Mouse (Mus musculus) midbrain, postnatal 0 days (tissue): Measurements from ENCODE around the gene Mfap5. TPM values are rescaled to one million over a fixed set of nuclear protein-coding genes. Genes with fewer than 3 reads are reported as not detected.
A peak's percentile ranks its signal among the peaks of the same experiment; 100 is the strongest.
"Not testable (repeated sequence)": the region's sequence is repeated elsewhere in the genome, so short reads cannot be mapped to it uniquely, and the experiment has no call there.

Experiments used
- ATAC-seq: fragments of 200-750 bp; cut with Nextera tagmentation; 2 replicates; pipeline ENCODE4 v1.8.0; 2017; ENCODE audit warnings: moderate number of reproducible peaks, mild to moderate bottlenecking, moderate TSS enrichment, moderate library complexity; ENCODE audit not compliant: low FRiP score
- DNase-seq: peaks from one replicate; pipeline ENCODE4 v3.0.0-alpha.2; 2015; ENCODE audit warnings: low spot score
- H3K27ac ChIP-seq: fragments of 300-500 bp; sonication (generic); 2 replicates; pipeline ENCODE4 v1.5.1; 2014; ENCODE audit warnings: low read depth, mild to moderate bottlenecking, low read length, mixed read lengths
- H3K27me3 ChIP-seq: fragments of 300-500 bp; sonication (generic); 2 replicates; pipeline ENCODE4 v1.6.1; 2014; ENCODE audit warnings: low read length, control low read depth, mixed read lengths; ENCODE audit not compliant: insufficient read depth
- H3K36me3 ChIP-seq: fragments of 300-500 bp; sonication (generic); 2 replicates; pipeline ENCODE4 v1.6.1; 2014; ENCODE audit warnings: low read length, control low read depth, mixed read lengths; ENCODE audit not compliant: insufficient read depth
- H3K4me1 ChIP-seq: fragments of 300-500 bp; sonication (generic); 2 replicates; pipeline ENCODE4 v1.6.1; 2014; ENCODE audit warnings: mild to moderate bottlenecking, control low read depth, antibody characterized with exemption, low read length, mixed read lengths; ENCODE audit not compliant: insufficient read depth
- H3K4me2 ChIP-seq: fragments of 300-500 bp; sonication (generic); 2 replicates; pipeline ENCODE4 v1.6.1; 2014; ENCODE audit warnings: low read depth, mild to moderate bottlenecking, low read length, mixed read lengths; ENCODE audit not compliant: poor library complexity, severe bottlenecking
- H3K4me3 ChIP-seq: fragments of 300-500 bp; sonication (generic); 2 replicates; pipeline ENCODE4 v1.5.1; 2014; ENCODE audit warnings: low read depth, mild to moderate bottlenecking, low read length, moderate library complexity
- H3K9ac ChIP-seq: fragments of 300-500 bp; sonication (generic); replicated peaks from 2 replicates; pipeline ENCODE4 v1.6.1; 2014; ENCODE audit warnings: mild to moderate bottlenecking, low read length, moderate library complexity, mixed read lengths; ENCODE audit not compliant: poor library complexity, severe bottlenecking
- H3K9me3 ChIP-seq: fragments of 300-500 bp; sonication (generic); 2 replicates; pipeline ENCODE4 v1.6.1; 2016; ENCODE audit warnings: low read length, control low read depth
- CTCF ChIP-seq: IDR thresholded peaks from 2 replicates; pipeline ENCODE4 v1.5.1; 2016; ENCODE audit warnings: antibody characterized with exemption, mild to moderate bottlenecking
- WGBS: fragments of 180-500 bp; shearing (Covaris S2); extraction: QIAGEN DNeasy Blood & Tissue Kit; methylation state at CpG from one replicate; pipeline ENCODE4 v1.1.7; 2014; 5-methylcytosine and 5-hydroxymethylcytosine counted together
- polyA plus RNA-seq: library from polyadenylated mRNA; unstranded; fragments of >200 nt; fragmentation: Nextera tagmentation; extraction: Ambion mirVana; gene quantifications from 2 replicates; pipeline ENCODE4 v1.2.1, GENCODE M21; 2015
- total RNA-seq: library from RNA; depleted of rRNA; stranded (reverse); fragments of >200 nt; gene quantifications from 2 replicates; pipeline ENCODE4 v1.2.3, GENCODE M21; 2014; rRNA removed

The Mfap5 gene
- 1.9 and 2.5 TPM in 2 replicates for total RNA-seq
- polyA plus RNA-seq = 6.5 and 10.1 TPM in 2 replicates

- Histone ChIP-seq H3K4me1 (no peaks in the 10 kb centered on the region), H3K27ac (no peak within 1 kb of the TSS), H3K4me2 (no peak within 1 kb of the TSS), H3K9me3 (no peaks in the 10 kb centered on the region), H3K36me3 (no peaks in the 10 kb centered on the region), H3K9ac (no peak within 1 kb of the TSS), H3K27me3 (no peaks in the 10 kb centered on the region), H3K4me3 (no peak within 1 kb of the TSS)
- no peak for TF ChIP-seq CTCF
- no peak for ATAC-seq
- WGBS = 92% methylated on average over 3 of the region's 3 CpGs
- no peak for DNase-seq
These were observed at the start of gene Mfap5 for GRCm38 (mm10) chr6:122505545-122505944. Gene Mfap5, plus strand, starts transcription at chr6:122505845.

GRCm38 (mm10) chr6:122458946-122459693 lies 46.5 kb upstream of the Mfap5 start:
- no peaks in the 10 kb centered on the region for H3K4me1 ChIP-seq
- peaks cover 31% of the 10 kb centered on the region for H3K36me3 ChIP-seq
- DNase-seq (no peak), ATAC-seq (no peak)
- no peak overlapping the region for H3K4me2 ChIP-seq
- H3K27me3 ChIP-seq = no peaks in the 10 kb centered on the region
- no peak for TF ChIP-seq CTCF
- H3K9me3 ChIP-seq = no peaks in the 10 kb centered on the region
- 94% methylated on average over 8 of the region's 8 CpGs for WGBS
- no peak overlapping the region for H3K9ac ChIP-seq
- H3K27ac ChIP-seq = no peak overlapping the region
- H3K4me3 ChIP-seq = no peak overlapping the region

GRCm38 (mm10) chr6:122466092-122466713 lies 39.4 kb upstream of the Mfap5 start:
- TF ChIP-seq CTCF = no peak
- Histone ChIP-seq H3K27ac (no peak overlapping the region), H3K4me1 (no peaks in the 10 kb centered on the region), H3K4me2 (no peak overlapping the region), H3K36me3 (peaks cover 32% of the 10 kb centered on the region), H3K4me3 (no peak overlapping the region), H3K9me3 (no peaks in the 10 kb centered on the region), H3K9ac (no peak overlapping the region), H3K27me3 (no peaks in the 10 kb centered on the region)
- 57% methylated on average over 3 of the region's 3 CpGs for WGBS
- ATAC-seq (no peak), DNase-seq (peak; percentile 48)

GRCm38 (mm10) chr6:122469030-122469640 lies 36.5 kb upstream of the Mfap5 start:
- H3K4me3 ChIP-seq = no peak overlapping the region
- WGBS = 96% methylated on average over 15 of the region's 15 CpGs
- no peaks in the 10 kb centered on the region for H3K4me1 ChIP-seq
- DNase-seq = no peak
- H3K27me3 ChIP-seq = no peaks in the 10 kb centered on the region
- no peaks in the 10 kb centered on the region for H3K9me3 ChIP-seq
- H3K36me3 ChIP-seq = peaks cover 25% of the 10 kb centered on the region
- no peak overlapping the region for H3K9ac ChIP-seq
- no peak for TF ChIP-seq CTCF
- no peak overlapping the region for H3K27ac ChIP-seq
- H3K4me2 ChIP-seq = no peak overlapping the region
- ATAC-seq = no peak

- no peak for TF ChIP-seq CTCF
- Histone ChIP-seq H3K27ac (no peak overlapping the region), H3K9ac (no peak overlapping the region), H3K4me1 (no peaks in the 10 kb centered on the region), H3K4me3 (no peak overlapping the region), H3K9me3 (no peaks in the 10 kb centered on the region), H3K4me2 (no peak overlapping the region), H3K27me3 (no peaks in the 10 kb centered on the region), H3K36me3 (peaks cover 25% of the 10 kb centered on the region)
- DNase-seq (no peak), ATAC-seq (no peak)
- 94% methylated on average over 2 of the region's 2 CpGs for WGBS
These were observed 35.4 kb upstream of the Mfap5 start for GRCm38 (mm10) chr6:122470240-122470639.

- not testable (repeated sequence) for H3K27me3 ChIP-seq
These were observed 34.2 kb upstream of the Mfap5 start for GRCm38 (mm10) chr6:122471461-122471860.

More at GRCm38 (mm10) chr6:122471461-122471860, 34.2 kb upstream of the Mfap5 start:
- H3K4me1 ChIP-seq, DNase-seq, H3K9ac ChIP-seq, H3K9me3 ChIP-seq, H3K4me3 ChIP-seq, H3K4me2 ChIP-seq, ATAC-seq, H3K27ac ChIP-seq: not testable (repeated sequence)
- WGBS = 89% methylated on average over 3 of the region's 3 CpGs
- H3K36me3 ChIP-seq = peaks cover 20% of the 10 kb centered on the region
